Mouse (Mus musculus) heart, postnatal 0 days (tissue): ENCODE measurements at regions not wholly inside any gene's neighbourhood (a gene's known extent, or its start where the extent isn't known, plus 50 kb on each side); places are given as distances from the start of the nearest gene placed in this dataset.

Source experiments
- CTCF ChIP-seq: IDR thresholded peaks from 2 replicates; pipeline ENCODE4 v1.5.1; 2016; ENCODE audit warnings: antibody characterized with exemption, control low read depth, low read depth
- EP300 ChIP-seq: IDR thresholded peaks from 2 replicates; pipeline ENCODE4 v1.6.1; 2016; ENCODE audit warnings: antibody characterized with exemption, low read depth

DNA sequence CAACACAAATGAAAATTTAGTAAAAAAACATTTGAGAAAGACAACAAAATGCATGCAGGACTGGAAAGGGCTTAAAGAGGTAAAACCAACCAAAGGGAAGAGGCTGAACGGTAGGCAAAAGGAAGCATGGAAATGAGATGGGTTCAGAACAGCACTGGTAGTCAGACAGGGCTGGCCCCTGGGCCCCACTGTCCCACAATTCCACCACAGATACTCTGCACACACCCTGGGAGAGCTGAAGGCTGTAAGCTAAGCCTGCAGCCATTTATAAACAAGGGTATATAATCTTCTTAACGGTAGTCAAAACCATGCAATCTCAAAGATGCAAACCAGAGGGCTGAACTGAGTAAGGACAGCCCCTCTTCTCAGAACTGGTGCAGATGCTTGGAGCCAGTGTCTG lies 124.0 kb upstream of the Try4 start:
- TF ChIP-seq EP300 (no peak), CTCF (no peak)
